ENCODE assay signal across 19 mouse cellular contexts in genomic region chr4:85918366-85918765, GRCm38 (mm10).
DNase-seq lines count a peak whose midpoint lies in the region; TF ChIP-seq lines count a peak whose summit lies in the region.
"Had no signal": no experiment of that assay in that cellular context is flagged by ENCODE, and none has a peak within 500 bp of the region (broad histone marks: within the 10 kb centered on the region; RNA-seq: fewer than 3 reads in every experiment).

No protein-coding gene starts in this region.

- DNase-seq in layer of hippocampus, adult 9-11 months, result peak; percentile 17
- no peak for DNase-seq in layer of hippocampus, adult 11-12 months (ENCODE audit: low spot score)
- peak; percentile 24 for DNase-seq in right cerebral cortex, adult 18-20 months
- no peak for DNase-seq in right cerebral cortex, postnatal 14 days
- peak; percentile 48 for DNase-seq in telencephalon, adult 2 months (ENCODE audit: low read depth, low spot score)
- no peak for DNase-seq in thymus, adult 18-20 months
- DNase-seq: adrenal gland, postnatal 14 days; cerebellum, adult 18-20 months; cerebellum, adult 9-11 months; cerebellum, postnatal 36 days; forebrain, postnatal 0 days; gastrocnemius, adult 2 months; gastrocnemius, postnatal 25 days had no signal

- no peak for TF ChIP-seq CTCF in cortical plate, adult 2 months (IDR thresholded peaks at IDR 0.05; ENCODE audit: extremely low read depth, insufficient read depth, low read length)

- H3K4me3 ChIP-seq in cortical plate, adult 2 months (ENCODE audit: insufficient read depth, low read length), result no peak overlapping the region
- H3K4me3 ChIP-seq: embryonic facial prominence, embryonic 10.5 days; forebrain, embryonic 13.5 days; gastrocnemius, adult 2 months; heart, embryonic 12.5 days; hindbrain, embryonic 10.5 days; hindbrain, embryonic 15.5 days had no signal

- H3K4me1 ChIP-seq in cortical plate, adult 2 months (ENCODE audit: control insufficient read depth, insufficient read depth, low read length), result peaks cover 4% of the 10 kb centered on the region
- H3K4me1 ChIP-seq: hindbrain, embryonic 15.5 days had no signal

- peak overlapping the region; percentile 83 for H3K27ac ChIP-seq in cortical plate, adult 2 months (ENCODE audit: insufficient read depth, low read length)
- H3K27ac ChIP-seq: embryonic facial prominence, embryonic 10.5 days; forebrain, embryonic 13.5 days; gastrocnemius, adult 2 months; hindbrain, embryonic 10.5 days; hindbrain, embryonic 15.5 days had no signal

- TF ChIP-seq POLR2A in cortical plate, adult 2 months (IDR thresholded peaks at IDR 0.05; ENCODE audit: extremely low read depth, insufficient read depth, low read length), result no peak

Comparison
In these comparisons a context has a peak if more than half of its experiments do, and no peak if none do; other contexts are left out.
1. DNase-seq: peak in layer of hippocampus, adult 9-11 months (single experiment), right cerebral cortex, adult 18-20 months (single experiment) and telencephalon, adult 2 months (single experiment); none in layer of hippocampus, adult 11-12 months (single experiment), right cerebral cortex, postnatal 14 days (single experiment) and thymus, adult 18-20 months (0 of 2).